Mouse (Mus musculus): ENCODE data around the gene Shisa5. TPM values are rescaled to one million over a fixed set of nuclear protein-coding genes. Genes with fewer than 3 reads are reported as not detected.

The Shisa5 gene
- total and polyA plus RNA-seq, 3 experiments: 153 to 170 (median 166) TPM

DNA sequence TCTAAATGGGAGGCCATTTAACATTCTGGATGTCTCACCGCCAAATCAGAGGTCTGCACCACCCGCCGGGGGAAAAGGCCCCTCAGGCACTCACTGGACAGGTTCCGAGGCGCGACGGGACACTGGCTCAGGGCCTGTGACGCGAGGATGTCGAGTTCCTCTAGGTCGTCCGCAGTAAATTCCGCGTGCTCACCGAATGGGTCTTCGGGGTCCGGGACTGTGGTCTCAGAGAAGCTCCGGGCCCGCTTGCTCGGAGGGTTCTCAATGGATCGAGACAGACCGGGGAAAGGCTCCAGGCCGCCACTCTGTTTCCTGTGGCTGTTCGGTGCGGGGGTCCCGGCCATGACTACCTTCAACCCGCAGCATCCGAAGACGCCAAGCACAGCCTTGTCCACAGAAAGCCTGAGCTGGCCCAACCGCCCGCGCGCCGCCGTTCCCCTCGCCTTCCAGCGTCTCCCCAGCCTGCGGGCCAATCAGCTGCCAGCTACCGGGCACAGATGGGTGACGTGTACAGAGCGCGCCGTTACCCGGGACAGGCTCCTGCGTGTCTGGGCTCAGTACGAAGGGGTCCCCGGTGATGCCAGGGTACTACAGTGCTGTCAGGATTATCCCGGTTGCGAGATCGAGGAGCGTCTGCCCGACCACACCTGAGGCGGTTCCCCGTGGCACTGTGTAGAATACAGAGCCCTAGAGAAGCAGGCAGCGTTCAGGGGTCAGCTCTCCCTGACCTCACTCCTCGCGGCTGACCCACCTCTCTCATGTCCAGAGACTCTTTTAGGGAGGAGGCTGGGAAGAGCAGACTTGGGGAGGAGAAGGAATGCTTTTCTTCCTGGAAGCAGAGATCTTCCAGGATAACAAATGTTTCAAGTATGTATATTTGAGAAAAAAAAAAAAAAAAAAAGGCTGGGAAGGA lies 35.6 kb downstream of the Shisa5 start, which contains the start of gene Atrip:
Gene Atrip, minus strand, starts transcription at position 464 of the 913 bp plus-strand sequence.
- peaks cover 21% of the 10 kb centered on the region for H3K79me2 ChIP-seq (replicated peaks; ENCODE audit: control insufficient read depth, extremely low read depth, insufficient read depth, poor library complexity, severe bottlenecking)
- peak within 1 kb of the TSS; percentile 92 to 93 (median 92) for H3K4me3 ChIP-seq (replicated peaks in 1 of 3; ENCODE audit: low read depth in 2 of 3, low read length in 2 of 3, poor library complexity in 1 of 3)
- dilution Hi-C loops (cut with MboI; ENCODE audit: extremely low pct_ligation_motif_present, extremely low pct_unique_long_range_greater_than_20kb, low sequenced_read_pairs) (no loop called here), in situ Hi-C loops (cut with MboI; ENCODE audit: low pct_ligation_motif_present, low pct_unique_long_range_greater_than_20kb, low sequenced_read_pairs) (no loop called here)
- no peak within 1 kb of the TSS for H3K27ac ChIP-seq (ENCODE audit: insufficient read depth, low read depth)
- H3K4me2 ChIP-seq (ENCODE audit: insufficient read depth, low read depth, poor library complexity, severe bottlenecking): peak within 1 kb of the TSS; percentile 98
- no peaks in the 10 kb centered on the region for H3K27me3 ChIP-seq (replicated peaks)
- H3K9me3 ChIP-seq (replicated peaks; ENCODE audit: low read length): no peaks in the 10 kb centered on the region
- H3K4me1 ChIP-seq (ENCODE audit: control insufficient read depth in 1 of 2, insufficient read depth in 2 of 2): peaks cover 7 to 27% of the 10 kb centered on the region in 2 experiments; a peak in 2 of 4 replicates
- peak within 1 kb of the TSS; percentile 79 for H3K9ac ChIP-seq (ENCODE audit: insufficient read depth, low read depth)
- DNase-seq (ENCODE audit: extremely low read depth): peak; percentile 85
- peaks cover 25 to 47% of the 10 kb centered on the region in 2 experiments for H3K36me3 ChIP-seq (replicated peaks in 1 of 2; ENCODE audit: control insufficient read depth in 1 of 2, insufficient read depth in 1 of 2, low read length in 1 of 2)
- TF ChIP-seq ZMIZ1 (IDR thresholded peaks at IDR 0.05; ENCODE audit: low read depth, low read length) (peak; percentile 85), HCFC1 (IDR thresholded peaks at IDR 0.05; ENCODE audit: low read depth, low read length) (peak; percentile 84), ZKSCAN1 (IDR thresholded peaks at IDR 0.05; ENCODE audit: borderline replicate concordance, low read depth, low read length) (no peak), CTCF (conservative IDR thresholded peaks at IDR 0.05 in 1 of 2, IDR thresholded peaks at IDR 0.05 in 1 of 2; ENCODE audit: low read depth in 2 of 2, low read length in 2 of 2) (no peak), PAX5 (IDR thresholded peaks at IDR 0.05; ENCODE audit: low read length) (no peak), UBTF (IDR thresholded peaks at IDR 0.05; ENCODE audit: low read depth, low read length) (no peak; the same call in 1 of the 2 replicates), NELFE (IDR thresholded peaks at IDR 0.05; ENCODE audit: low read depth, low read length) (peak; percentile 93), MEF2A (IDR thresholded peaks at IDR 0.05; ENCODE audit: borderline replicate concordance, low read depth, low read length) (no peak), MYC (IDR thresholded peaks at IDR 0.05; ENCODE audit: low read depth, low read length) (0 out of 2 replicates have a peak, but pooled peaks have one; percentile 38), MAX (IDR thresholded peaks at IDR 0.05; ENCODE audit: low read length) (peak; percentile 74), ELF1 (IDR thresholded peaks at IDR 0.05; ENCODE audit: low read depth, low read length) (peak; percentile 47; the same call in 1 of the 2 replicates), CHD2 (IDR thresholded peaks at IDR 0.05; ENCODE audit: low read length) (no peak; the same call in 1 of the 2 replicates), POLR2AphosphoS2 (IDR thresholded peaks at IDR 0.05; ENCODE audit: low read depth, low read length) (0 out of 2 replicates have a peak, but pooled peaks have one; percentile 55), JUN (IDR thresholded peaks at IDR 0.05; ENCODE audit: insufficient read depth, low read depth, low read length) (no peak), E2F4 (IDR thresholded peaks at IDR 0.05; ENCODE audit: insufficient replicate concordance, low read depth, low read length) (no peak), USF1 (IDR thresholded peaks at IDR 0.05; ENCODE audit: low read depth, low read length) (no peak), RCOR1 (conservative IDR thresholded peaks at IDR 0.05; ENCODE audit: low read depth, low read length) (0 out of 2 replicates have a peak, but pooled peaks have one; percentile 23), EP300 (IDR thresholded peaks at IDR 0.05; ENCODE audit: low read length) (no peak), TBP (conservative IDR thresholded peaks at IDR 0.05; ENCODE audit: low read depth, low read length) (no peak), POLR2A (IDR thresholded peaks at IDR 0.05; ENCODE audit: low read depth, low read length) (peak; percentile 95), SIN3A (IDR thresholded peaks at IDR 0.05; ENCODE audit: low read length) (peak; percentile 89), MXI1 (IDR thresholded peaks at IDR 0.05; ENCODE audit: low read depth, low read length) (peak; percentile 96), KAT2A (IDR thresholded peaks at IDR 0.05; ENCODE audit: insufficient replicate concordance, low read length) (peak; percentile 46; the same call in 1 of the 2 replicates), NRF1 (IDR thresholded peaks at IDR 0.05; ENCODE audit: low read depth, low read length) (peak; percentile 25; the same call in 1 of the 2 replicates), SMC3 (IDR thresholded peaks at IDR 0.05; ENCODE audit: low read depth, low read length) (no peak), TCF12 (IDR thresholded peaks at IDR 0.05; ENCODE audit: low read depth, low read length) (peak; percentile 75; the same call in 1 of the 2 replicates)
